Mouse (Mus musculus) cerebellum, adult (tissue): ENCODE data around the gene Epha8.
A peak's percentile ranks its signal among the peaks of the same experiment; 100 is the strongest.

Experiments used
- ATAC-seq: cut with Nextera tagmentation; 2 replicates; pipeline ENCODE4 v1.9.2; 2017; ENCODE audit warnings: mild to moderate bottlenecking, moderate library complexity, mixed read lengths; ENCODE audit not compliant: insufficient number of reproducible peaks, low FRiP score, low TSS enrichment

Epha8 gene

DNA sequence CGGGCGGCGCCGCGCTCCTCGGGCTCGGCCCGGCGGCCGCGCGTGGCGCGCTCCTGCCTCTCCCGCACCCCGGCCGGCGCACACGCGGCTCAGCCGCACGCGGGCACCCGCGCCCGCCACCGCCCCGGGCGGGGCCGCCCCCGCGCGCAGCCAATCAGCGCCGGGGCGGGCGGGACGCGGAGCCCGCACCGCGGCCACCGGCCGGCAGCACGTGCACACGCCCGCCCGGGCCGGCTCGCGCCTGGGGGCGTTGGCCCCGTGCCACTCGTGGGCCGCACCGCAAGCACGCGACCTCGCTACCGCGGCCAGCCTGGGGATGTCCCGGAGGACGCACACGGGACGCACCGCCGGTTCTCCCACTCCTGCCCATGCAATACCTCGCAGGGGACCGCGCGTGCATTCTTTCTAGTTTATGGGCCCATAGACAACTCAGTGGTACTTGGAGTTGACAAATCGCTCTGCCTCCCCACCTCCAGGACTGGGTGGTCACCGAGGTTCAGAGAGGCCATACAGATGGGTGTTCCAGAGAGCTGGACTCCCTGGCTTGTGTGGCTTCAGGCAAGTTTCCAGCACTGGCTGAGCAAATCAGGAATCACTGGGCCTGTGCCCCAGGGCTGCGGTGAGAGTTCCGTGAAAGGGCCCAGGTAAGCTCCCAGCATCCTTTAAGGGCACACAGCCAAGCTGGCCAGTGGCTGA lies at the start of gene Epha8:
Gene Epha8 (minus strand): TSS at position 66 of the 696 bp plus-strand sequence.
- ATAC-seq: peak; percentile 52; the same call in 1 of the 2 replicates

GRCm38 (mm10) chr4:137001825-137002224 lies 45.2 kb upstream of the Epha8 start:
- no peak for ATAC-seq

DNA sequence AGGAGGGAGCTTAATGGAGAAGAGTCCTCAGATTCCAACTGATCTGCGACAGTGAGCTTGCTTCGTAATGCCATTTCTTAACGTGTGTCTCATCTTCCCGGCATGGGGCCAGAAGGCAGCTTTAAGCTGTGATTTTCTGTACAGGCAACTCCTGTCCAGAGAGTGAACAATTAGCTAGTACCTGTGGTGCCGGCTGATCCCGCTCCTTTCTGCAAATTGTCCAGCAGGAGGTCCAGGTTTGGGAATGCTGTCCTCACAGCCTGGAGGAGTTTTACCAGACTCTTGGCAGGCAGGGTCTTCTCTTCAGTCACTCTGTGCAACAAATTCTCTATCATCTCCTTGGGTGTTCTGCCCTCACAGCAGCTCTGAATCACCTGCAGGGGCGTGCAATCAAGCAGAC lies 44.4 kb upstream of the Epha8 start:
- ATAC-seq: no peak

DNA sequence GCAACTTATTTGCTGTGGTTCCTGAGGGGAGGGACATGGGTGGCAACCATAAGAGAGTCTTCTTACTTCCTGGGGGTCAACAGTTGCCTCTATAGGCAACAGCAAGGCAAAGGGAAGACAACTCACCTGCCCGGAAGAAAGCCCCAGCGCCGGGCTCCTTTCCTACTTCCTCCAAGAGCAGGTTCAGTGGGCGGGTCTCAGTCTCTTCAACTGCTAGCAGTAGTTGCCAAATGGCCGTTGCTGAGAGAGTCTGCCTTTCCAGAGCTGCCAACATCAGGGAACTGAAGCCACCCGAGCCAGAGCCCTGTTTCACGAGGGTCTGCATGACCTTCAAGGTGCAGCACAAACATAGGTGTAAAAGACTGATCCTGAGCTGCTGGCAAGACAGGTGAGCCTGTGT lies 41.8 kb upstream of the Epha8 start:
- no peak for ATAC-seq

GRCm38 (mm10) chr4:136997723-136998345 lies 41.2 kb upstream of the Epha8 start:
- peak; percentile 66; the same call in 1 of the 2 replicates for ATAC-seq

- ATAC-seq: no peak
Observed at GRCm38 (mm10) chr4:136996933-136997332, 40.3 kb upstream of the Epha8 start.

- ATAC-seq: no peak
Observed at GRCm38 (mm10) chr4:136995361-136995760, 38.7 kb upstream of the Epha8 start.

- no peak for ATAC-seq
Observed at GRCm38 (mm10) chr4:136981993-136982695, 25.5 kb upstream of the Epha8 start.

- peak; percentile 57; the same call in 1 of the 2 replicates for ATAC-seq
Observed at GRCm38 (mm10) chr4:136981347-136981746, 24.7 kb upstream of the Epha8 start.

GRCm38 (mm10) chr4:136980921-136981320 lies 24.3 kb upstream of the Epha8 start:
- 0 out of 2 replicates have a peak, but pooled peaks have one; percentile 21 for ATAC-seq

- ATAC-seq: no peak
Observed at GRCm38 (mm10) chr4:136977244-136977643, 20.6 kb upstream of the Epha8 start.

GRCm38 (mm10) chr4:136970939-136971338 lies 14.3 kb upstream of the Epha8 start:
- no peak for ATAC-seq

GRCm38 (mm10) chr4:136969503-136970276 lies 13.1 kb upstream of the Epha8 start:
- no peak for ATAC-seq

DNA sequence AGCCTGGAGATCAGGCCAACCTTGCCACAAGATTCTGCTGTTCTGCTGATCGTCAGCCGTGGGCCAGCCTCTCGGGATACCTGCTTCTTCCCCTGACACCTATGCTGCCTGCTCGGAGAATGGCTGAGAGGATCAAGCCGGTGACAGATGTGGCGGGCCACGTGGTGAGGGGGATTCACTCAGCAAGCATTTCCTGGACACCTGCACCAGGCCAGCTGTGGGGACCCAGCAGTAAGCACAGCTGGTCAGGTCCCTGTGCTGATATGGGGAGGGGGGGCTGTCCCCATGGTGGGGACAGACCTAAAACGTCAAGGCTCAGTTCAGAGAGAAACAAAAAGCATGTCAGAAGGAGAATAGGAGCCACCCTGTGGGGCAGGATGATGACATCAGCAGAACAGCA lies 12.5 kb upstream of the Epha8 start:
- ATAC-seq: no peak

DNA sequence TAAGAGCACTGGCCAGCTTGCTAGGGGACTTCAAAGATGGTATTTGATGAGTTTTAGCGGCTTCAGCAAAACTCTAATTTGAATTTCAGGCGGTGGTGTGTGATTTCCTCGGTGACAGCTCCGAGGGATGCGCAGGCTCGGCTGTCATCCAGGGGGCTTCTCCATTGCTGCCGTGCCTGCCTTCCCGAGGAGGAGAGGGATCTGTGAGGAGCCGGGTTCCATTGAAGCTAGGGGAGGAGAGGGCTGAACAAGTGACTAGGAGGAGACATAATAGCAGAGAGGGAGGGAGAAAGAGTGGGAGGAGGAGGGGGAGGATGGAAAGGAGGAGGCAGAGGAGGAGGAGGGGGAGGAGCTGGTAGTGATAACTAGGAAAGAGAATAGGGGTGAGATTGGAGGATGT lies 10.9 kb upstream of the Epha8 start:
- ATAC-seq: no peak

DNA sequence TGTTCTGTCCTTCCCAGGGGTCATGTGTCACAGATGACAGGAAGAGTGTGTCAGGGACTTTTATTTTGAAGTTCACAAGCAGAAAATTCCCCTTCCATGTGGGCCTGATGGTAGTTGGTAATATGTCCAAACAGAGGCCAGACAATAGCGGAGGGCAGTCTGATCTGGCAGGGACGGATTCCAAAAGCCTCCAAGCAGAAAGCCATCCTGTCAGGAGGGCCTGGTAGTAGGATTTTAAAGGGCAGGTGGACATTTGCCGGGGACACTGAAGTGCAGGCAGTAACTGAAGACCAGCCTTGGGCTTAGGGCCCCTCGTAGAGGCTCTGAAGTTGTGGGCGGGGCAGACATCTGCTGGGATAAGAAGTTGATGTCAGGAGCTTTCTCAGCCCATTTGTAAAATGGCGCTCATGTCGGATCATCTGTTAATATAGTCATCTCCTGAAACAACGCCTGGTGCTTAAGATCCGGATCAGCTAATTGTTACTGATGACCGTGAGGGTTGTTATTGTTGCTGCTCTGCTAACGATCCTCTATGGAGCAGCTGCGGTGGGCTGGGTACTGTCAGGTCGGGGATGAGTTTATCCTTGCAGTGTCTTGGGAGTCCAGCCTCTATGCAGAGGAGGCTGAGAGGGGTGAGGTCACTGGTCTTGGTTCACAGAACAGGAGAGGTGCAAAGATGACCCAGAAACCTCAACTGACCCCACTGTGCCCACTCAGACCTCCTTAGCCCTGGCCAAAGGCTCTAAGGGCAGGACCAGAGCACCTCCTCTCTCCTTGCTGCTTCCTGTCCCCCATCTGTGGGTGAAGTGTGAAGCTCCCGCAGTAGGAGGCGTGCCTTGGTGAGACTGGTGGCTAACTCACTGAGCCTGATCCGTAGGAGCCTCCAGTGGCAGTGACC lies 10.1 kb upstream of the Epha8 start:
- ATAC-seq: no peak

- no peak for ATAC-seq
Observed at GRCm38 (mm10) chr4:136964990-136965421, 8.4 kb upstream of the Epha8 start.

- ATAC-seq: no peak
Observed at GRCm38 (mm10) chr4:136962447-136962846, 5.8 kb upstream of the Epha8 start.

DNA sequence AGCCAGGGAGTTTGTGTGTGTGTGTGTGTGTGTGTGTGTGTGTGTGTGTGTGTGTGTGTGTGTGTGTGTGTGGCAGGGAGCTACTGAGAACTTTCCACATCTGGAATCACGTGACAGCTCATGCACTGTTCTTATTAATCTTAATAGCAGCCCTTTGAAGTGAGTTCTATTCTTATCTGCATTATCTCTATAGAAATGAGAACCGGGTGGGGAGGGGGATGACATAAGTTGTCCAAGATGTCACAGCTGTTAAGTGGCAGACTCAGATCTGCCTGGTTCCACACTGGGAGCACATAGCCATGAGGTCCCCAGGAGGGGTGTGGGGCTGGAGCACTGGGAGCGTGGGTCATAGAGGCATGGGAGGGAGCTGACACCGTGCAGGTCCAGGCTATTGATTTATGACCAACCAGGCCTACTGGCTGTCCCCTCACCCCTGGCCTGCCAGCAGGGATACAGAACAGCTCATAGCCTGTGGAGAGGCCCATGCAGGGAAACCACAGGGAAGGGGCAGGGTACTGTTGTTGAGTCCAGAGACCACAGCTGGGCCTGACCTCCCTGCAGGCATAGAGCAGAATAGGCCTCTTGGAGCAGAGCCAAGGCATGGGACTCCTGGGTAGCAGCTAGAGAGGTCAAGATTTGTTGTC lies 5.1 kb upstream of the Epha8 start:
- no peak for ATAC-seq
